Mouse (Mus musculus) heart, postnatal 0 days (tissue): Measurements from ENCODE around the gene Avil. TPM values are rescaled to one million over a fixed set of nuclear protein-coding genes. Genes with fewer than 3 reads are reported as not detected.

Experiments
- ATAC-seq: fragments of 200-750 bp; cut with Nextera tagmentation; 2 replicates; pipeline ENCODE4 v1.8.0; 2017; ENCODE audit warnings: low read depth, moderate number of reproducible peaks, moderate library complexity; ENCODE audit not compliant: insufficient read depth
- DNase-seq: peaks from one replicate; pipeline ENCODE4 v3.0.0-alpha.2; 2016; ENCODE audit warnings: low spot score
- H3K27ac ChIP-seq: fragments of 300-500 bp; sonication (generic); 2 replicates; pipeline ENCODE4 v1.5.1; 2014; ENCODE audit warnings: low read depth, mild to moderate bottlenecking
- H3K27me3 ChIP-seq: fragments of 300-500 bp; sonication (generic); 2 replicates; pipeline ENCODE4 v1.6.1; 2014; ENCODE audit warnings: low read length, mixed read lengths; ENCODE audit not compliant: control insufficient read depth, insufficient read depth
- H3K36me3 ChIP-seq: fragments of 300-500 bp; sonication (generic); replicated peaks from 2 replicates; pipeline ENCODE4 v1.6.1; 2014; ENCODE audit warnings: low read length, mixed read lengths; ENCODE audit not compliant: control insufficient read depth, insufficient read depth
- H3K4me1 ChIP-seq: fragments of 300-500 bp; sonication (generic); 2 replicates; pipeline ENCODE4 v1.6.1; 2014; ENCODE audit warnings: antibody characterized with exemption; ENCODE audit not compliant: control insufficient read depth, insufficient read depth
- H3K4me2 ChIP-seq: fragments of 300-500 bp; sonication (generic); 2 replicates; pipeline ENCODE4 v1.6.1; 2014; ENCODE audit warnings: low read depth, mild to moderate bottlenecking, low read length, moderate library complexity
- H3K4me3 ChIP-seq: fragments of 300-500 bp; sonication (generic); 2 replicates; pipeline ENCODE4 v1.5.1; 2014; ENCODE audit warnings: low read depth, low read length
- H3K9ac ChIP-seq: fragments of 300-500 bp; sonication (generic); replicated peaks from 2 replicates; pipeline ENCODE4 v1.6.1; 2014; ENCODE audit warnings: low read depth, low read length, mixed read lengths
- H3K9me3 ChIP-seq: fragments of 300-500 bp; sonication (generic); replicated peaks from 2 replicates; pipeline ENCODE4 v1.6.1; 2016; ENCODE audit warnings: low read length; ENCODE audit not compliant: control insufficient read depth
- CTCF ChIP-seq: IDR thresholded peaks from 2 replicates; pipeline ENCODE4 v1.5.1; 2016; ENCODE audit warnings: antibody characterized with exemption, control low read depth, low read depth
- EP300 ChIP-seq: IDR thresholded peaks from 2 replicates; pipeline ENCODE4 v1.6.1; 2016; ENCODE audit warnings: antibody characterized with exemption, low read depth
- WGBS: fragments of 180-500 bp; shearing (Covaris S2); extraction: QIAGEN DNeasy Blood & Tissue Kit; methylation state at CpG from one replicate; pipeline ENCODE4 v1.1.7; 2014; 5-methylcytosine and 5-hydroxymethylcytosine counted together
- polyA plus RNA-seq: library from polyadenylated mRNA; unstranded; fragments of >200 nt; fragmentation: Nextera tagmentation; extraction: Ambion mirVana; gene quantifications from 2 replicates; pipeline ENCODE4 v1.2.1, GENCODE M21; 2015
- total RNA-seq: library from RNA; depleted of rRNA; stranded (reverse); fragments of >200 nt; gene quantifications from 2 replicates; pipeline ENCODE4 v1.2.3, GENCODE M21; 2014; ENCODE audit warnings: low replicate concordance

Gene Avil
- total and polyA plus RNA-seq, 2 experiments from 2014 or later, result 0.04 to 0.07 TPM

- Histone ChIP-seq H3K4me3 (peak within 1 kb of the TSS; percentile 88), H3K4me2 (peak within 1 kb of the TSS; percentile 74), H3K9me3 (no peaks in the 10 kb centered on the region), H3K9ac (peak within 1 kb of the TSS; percentile 100), H3K27ac (peak within 1 kb of the TSS; percentile 100), H3K27me3 (no peaks in the 10 kb centered on the region), H3K4me1 (peaks cover 27% of the 10 kb centered on the region), H3K36me3 (no peaks in the 10 kb centered on the region)
- DNase-seq (peak; percentile 98), ATAC-seq (peak; percentile 93)
- TF ChIP-seq CTCF (0 out of 2 replicates have a peak, but pooled peaks have one; percentile 16), EP300 (peak; percentile 83)
- WGBS, result under 1% methylated on average over 50 of the region's 56 CpGs
These were observed 22.1 kb upstream of the Avil start, which contains the start of gene Ctdsp2 for GRCm38 (mm10) chr10:126978277-126978994. TSS of gene Ctdsp2 (plus strand) at chr10:126978717.

GRCm38 (mm10) chr10:126979121-126979635, 21.3 kb upstream of the Avil start:
- 0% methylated on average over 15 of the region's 62 CpGs for WGBS
- H3K36me3 ChIP-seq, result no peaks in the 10 kb centered on the region
- no peaks in the 10 kb centered on the region for H3K9me3 ChIP-seq
- peak overlapping the region; percentile 100 for H3K9ac ChIP-seq
- H3K4me2 ChIP-seq, result peak overlapping the region; percentile 74
- peak overlapping the region; percentile 88 for H3K4me3 ChIP-seq
- peaks cover 34% of the 10 kb centered on the region for H3K4me1 ChIP-seq
- ATAC-seq (peak; percentile 14), DNase-seq (no peak)
- no peak for TF ChIP-seq CTCF
- TF ChIP-seq EP300, result no peak
- H3K27me3 ChIP-seq, result no peaks in the 10 kb centered on the region
- H3K27ac ChIP-seq, result peak overlapping the region; percentile 100

- peak overlapping the region; percentile 100 for H3K9ac ChIP-seq
- peak overlapping the region; percentile 74 for H3K4me2 ChIP-seq
- H3K4me1 ChIP-seq, result peaks cover 39% of the 10 kb centered on the region
- H3K27ac ChIP-seq, result peak overlapping the region; percentile 100
- 0% methylated on average over 35 of the region's 57 CpGs for WGBS
- ATAC-seq (no peak), DNase-seq (no peak)
- TF ChIP-seq EP300, result no peak
- H3K36me3 ChIP-seq, result no peaks in the 10 kb centered on the region
- H3K9me3 ChIP-seq, result no peaks in the 10 kb centered on the region
- no peaks in the 10 kb centered on the region for H3K27me3 ChIP-seq
- H3K4me3 ChIP-seq, result peak overlapping the region; percentile 88
These were observed 20.8 kb upstream of the Avil start for GRCm38 (mm10) chr10:126979636-126980151.

- H3K36me3 ChIP-seq, result no peaks in the 10 kb centered on the region
- peak; percentile 31 for DNase-seq
- H3K4me1 ChIP-seq, result peaks cover 46% of the 10 kb centered on the region
- no peaks in the 10 kb centered on the region for H3K27me3 ChIP-seq
- no peak for ATAC-seq
- no peak for TF ChIP-seq EP300
- no peak for TF ChIP-seq CTCF
- peak overlapping the region; percentile 100 for H3K27ac ChIP-seq
- H3K4me2 ChIP-seq, result peak overlapping the region; percentile 74
- no peaks in the 10 kb centered on the region for H3K9me3 ChIP-seq
- WGBS, result 3% methylated on average over 16 of the region's 16 CpGs
- peak overlapping the region; percentile 88 for H3K4me3 ChIP-seq
- peak overlapping the region; percentile 100 for H3K9ac ChIP-seq
These were observed 20.1 kb upstream of the Avil start for GRCm38 (mm10) chr10:126980221-126980932.

GRCm38 (mm10) chr10:126980933-126981530, 19.5 kb upstream of the Avil start:
- peak overlapping the region; percentile 88 for H3K4me3 ChIP-seq
- 5% methylated on average over 11 of the region's 11 CpGs for WGBS
- ATAC-seq (no peak), DNase-seq (no peak)
- no peaks in the 10 kb centered on the region for H3K27me3 ChIP-seq
- H3K4me2 ChIP-seq, result peak overlapping the region; percentile 74
- TF ChIP-seq CTCF (no peak), EP300 (no peak)
- H3K9ac ChIP-seq, result peak overlapping the region; percentile 100
- no peaks in the 10 kb centered on the region for H3K9me3 ChIP-seq
- H3K27ac ChIP-seq, result peak overlapping the region; percentile 100
- H3K36me3 ChIP-seq, result no peaks in the 10 kb centered on the region
- H3K4me1 ChIP-seq, result peaks cover 53% of the 10 kb centered on the region
